Mouse (Mus musculus): ENCODE measurements around the gene Ralgapa2.

GRCm38 (mm10) chr2:146259787-146260560 is 252.2 kb downstream of the Ralgapa2 start:
- TF ChIP-seq CTCF (IDR thresholded peaks at IDR 0.05; ENCODE audit: borderline replicate concordance, extremely low read depth, insufficient read depth, insufficient read length) (no peak), POLR2A (IDR thresholded peaks at IDR 0.05; ENCODE audit: borderline replicate concordance, extremely low read depth, insufficient read depth, insufficient read length, poor library complexity, severe bottlenecking) (no peak)
